Mouse (Mus musculus): ENCODE data around the gene Mindy1. TPM values are rescaled to one million over a fixed set of nuclear protein-coding genes. Genes with fewer than 3 reads are reported as not detected.

The Mindy1 gene
- polyA plus RNA-seq, 1 experiment from 2014 or later: 46.5 TPM

DNA sequence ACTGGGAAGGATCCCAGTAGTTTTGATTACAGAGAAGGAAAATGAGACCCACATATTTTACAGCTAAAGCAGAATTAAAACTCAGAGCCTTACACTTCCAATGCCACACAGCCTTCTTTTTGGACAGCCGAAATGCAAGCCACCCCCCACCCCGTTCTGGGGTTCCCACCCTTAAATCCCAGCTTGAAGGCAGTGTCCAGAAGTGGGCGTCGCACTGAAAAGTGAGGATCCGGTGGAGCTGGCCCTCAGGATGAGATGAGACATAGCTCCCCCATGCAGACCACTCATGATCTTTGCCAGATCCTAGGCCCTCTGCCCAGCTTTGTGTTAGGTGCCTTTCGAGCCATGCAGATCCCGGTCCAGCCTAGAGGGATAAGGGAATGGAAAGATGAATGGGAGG, 39.6 kb upstream of the Mindy1 start, which contains the start of gene Gm128:
Gene Gm128, minus strand, starts transcription at position 101 of the 400 bp plus-strand sequence.
- Histone ChIP-seq H3K4me2 (replicated peaks; ENCODE audit: low read depth, low read length) (no peak within 1 kb of the TSS), H3K27me3 (ENCODE audit: control insufficient read depth, insufficient read depth, low read length) (no peaks in the 10 kb centered on the region), H3K36me3 (ENCODE audit: control insufficient read depth, insufficient read depth, low read length) (0 out of 2 replicates have a peak, but pooled peaks cover 11% of the 10 kb centered on the region), H3K4me1 (replicated peaks; ENCODE audit: control insufficient read depth, insufficient read depth, low read length) (no peaks in the 10 kb centered on the region), H3K4me3 (ENCODE audit: low read depth, low read length) (no peak within 1 kb of the TSS), H3K9ac (ENCODE audit: low read depth, low read length) (no peak within 1 kb of the TSS), H3K27ac (ENCODE audit: low read depth, low read length) (no peak within 1 kb of the TSS), H3K9me3 (ENCODE audit: control insufficient read depth, low read length) (no peaks in the 10 kb centered on the region)
- DNase-seq (ENCODE audit: low spot score): no peak
- 75% methylated on average over 7 of the region's 7 CpGs for WGBS
- no peak for ATAC-seq (ENCODE audit: low FRiP score)

GRCm38 (mm10) chr3:95243086-95243485, 38.1 kb upstream of the Mindy1 start:
- H3K9ac ChIP-seq (ENCODE audit: low read depth, low read length): no peak overlapping the region
- H3K27me3 ChIP-seq (ENCODE audit: control insufficient read depth, insufficient read depth, low read length): no peaks in the 10 kb centered on the region
- no peak for ATAC-seq (ENCODE audit: low FRiP score)
- H3K4me1 ChIP-seq (replicated peaks; ENCODE audit: control insufficient read depth, insufficient read depth, low read length): no peaks in the 10 kb centered on the region
- 0 out of 2 replicates have a peak, but pooled peaks cover 2% of the 10 kb centered on the region for H3K36me3 ChIP-seq (ENCODE audit: control insufficient read depth, insufficient read depth, low read length)
- DNase-seq (ENCODE audit: low spot score): no peak
- no peak overlapping the region for H3K4me3 ChIP-seq (ENCODE audit: low read depth, low read length)
- H3K4me2 ChIP-seq (replicated peaks; ENCODE audit: low read depth, low read length): no peak overlapping the region
- H3K27ac ChIP-seq (ENCODE audit: low read depth, low read length): no peak overlapping the region
- H3K9me3 ChIP-seq (ENCODE audit: control insufficient read depth, low read length): no peaks in the 10 kb centered on the region
- WGBS: 83% methylated on average over 2 of the region's 2 CpGs

- 85% methylated on average over 5 of the region's 5 CpGs for WGBS
- Histone ChIP-seq H3K9ac (ENCODE audit: low read depth, low read length) (no peak overlapping the region), H3K36me3 (ENCODE audit: control insufficient read depth, insufficient read depth, low read length) (no peaks in the 10 kb centered on the region), H3K4me2 (replicated peaks; ENCODE audit: low read depth, low read length) (no peak overlapping the region), H3K9me3 (ENCODE audit: control insufficient read depth, low read length) (no peaks in the 10 kb centered on the region), H3K27ac (ENCODE audit: low read depth, low read length) (no peak overlapping the region), H3K27me3 (ENCODE audit: control insufficient read depth, insufficient read depth, low read length) (no peaks in the 10 kb centered on the region), H3K4me1 (replicated peaks; ENCODE audit: control insufficient read depth, insufficient read depth, low read length) (no peaks in the 10 kb centered on the region), H3K4me3 (ENCODE audit: low read depth, low read length) (no peak overlapping the region)
- ATAC-seq (ENCODE audit: low FRiP score): no peak
- DNase-seq (ENCODE audit: low spot score): no peak
These were observed 34.5 kb upstream of the Mindy1 start for GRCm38 (mm10) chr3:95246465-95247231.

DNA sequence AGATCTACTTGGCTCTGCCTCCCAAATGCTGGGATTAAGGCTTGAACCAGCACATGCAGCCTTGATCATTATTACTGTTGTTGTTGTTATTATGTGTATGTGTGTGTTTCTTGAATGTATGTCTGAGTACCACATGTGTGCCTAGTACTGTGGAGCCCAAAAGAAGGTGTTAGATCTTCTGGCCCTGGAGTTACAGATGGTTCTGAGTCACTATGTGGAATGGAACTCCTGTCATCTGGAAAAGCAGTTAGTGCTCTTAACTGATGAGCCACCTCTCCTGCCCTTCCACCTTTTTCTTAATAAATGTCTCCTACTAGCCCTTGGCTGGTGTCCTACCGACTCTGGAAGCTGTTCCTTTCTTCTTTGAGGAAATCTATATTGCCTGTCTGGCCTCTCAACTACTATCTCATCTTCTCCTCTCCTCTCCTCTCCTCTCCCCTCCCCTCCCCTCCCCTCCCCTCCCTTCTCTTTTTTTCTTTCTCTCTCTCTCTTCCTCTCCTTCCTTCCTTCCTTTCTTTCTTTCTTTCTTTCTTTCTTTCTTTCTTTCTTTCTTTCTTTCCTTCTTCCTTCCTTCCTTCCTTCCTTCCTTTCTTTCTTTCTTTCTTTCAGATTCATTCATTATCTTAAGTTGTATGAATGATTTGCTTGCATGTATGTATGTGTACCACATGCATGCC, 33.3 kb upstream of the Mindy1 start:
- Histone ChIP-seq H3K4me1 (replicated peaks; ENCODE audit: control insufficient read depth, insufficient read depth, low read length) (no peaks in the 10 kb centered on the region), H3K4me3 (ENCODE audit: low read depth, low read length) (no peak overlapping the region), H3K27me3 (ENCODE audit: control insufficient read depth, insufficient read depth, low read length) (no peaks in the 10 kb centered on the region), H3K36me3 (ENCODE audit: control insufficient read depth, insufficient read depth, low read length) (no peaks in the 10 kb centered on the region), H3K27ac (ENCODE audit: low read depth, low read length) (no peak overlapping the region), H3K4me2 (replicated peaks; ENCODE audit: low read depth, low read length) (no peak overlapping the region), H3K9me3 (ENCODE audit: control insufficient read depth, low read length) (no peaks in the 10 kb centered on the region), H3K9ac (ENCODE audit: low read depth, low read length) (no peak overlapping the region)
- no peak for DNase-seq (ENCODE audit: low spot score)
- no peak for ATAC-seq (ENCODE audit: low FRiP score)
- 67% methylated on average over 1 of the region's 1 CpGs for WGBS

DNA sequence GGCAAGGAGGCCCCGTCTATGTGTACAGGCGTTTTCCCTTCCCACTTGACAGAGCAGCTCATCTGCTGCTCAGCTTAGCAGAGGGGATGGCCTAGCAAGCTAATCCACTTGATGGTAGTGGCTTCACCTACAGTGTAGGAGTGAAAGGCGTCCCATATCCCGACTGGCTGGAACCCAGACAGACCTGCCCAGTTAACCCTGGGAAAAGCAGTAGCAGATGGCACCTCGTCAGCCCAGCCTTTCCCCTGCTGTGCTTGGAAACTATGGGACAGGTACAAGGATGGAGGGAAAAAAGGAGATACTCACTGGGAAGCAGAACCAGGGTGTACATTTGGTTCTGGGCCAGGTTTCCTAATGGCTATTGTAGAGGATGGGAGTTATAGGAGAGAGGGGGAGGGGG, 30.8 kb upstream of the Mindy1 start:
- Histone ChIP-seq H3K36me3 (ENCODE audit: control insufficient read depth, insufficient read depth, low read length) (0 out of 2 replicates have a peak, but pooled peaks cover 2% of the 10 kb centered on the region), H3K27ac (ENCODE audit: low read depth, low read length) (no peak overlapping the region), H3K27me3 (ENCODE audit: control insufficient read depth, insufficient read depth, low read length) (no peaks in the 10 kb centered on the region), H3K4me3 (ENCODE audit: low read depth, low read length) (no peak overlapping the region), H3K4me1 (replicated peaks; ENCODE audit: control insufficient read depth, insufficient read depth, low read length) (no peaks in the 10 kb centered on the region), H3K9me3 (ENCODE audit: control insufficient read depth, low read length) (no peaks in the 10 kb centered on the region), H3K4me2 (replicated peaks; ENCODE audit: low read depth, low read length) (no peak overlapping the region), H3K9ac (ENCODE audit: low read depth, low read length) (no peak overlapping the region)
- ATAC-seq (ENCODE audit: low FRiP score): no peak
- 80% methylated on average over 5 of the region's 5 CpGs for WGBS
- DNase-seq (ENCODE audit: low spot score): no peak

GRCm38 (mm10) chr3:95250783-95251424, 30.2 kb upstream of the Mindy1 start, which contains the start of gene Bnipl:
Bnipl (minus strand) TSS chr3:95251193.
- Histone ChIP-seq H3K27me3 (ENCODE audit: control insufficient read depth, insufficient read depth, low read length) (no peaks in the 10 kb centered on the region), H3K4me1 (replicated peaks; ENCODE audit: control insufficient read depth, insufficient read depth, low read length) (no peaks in the 10 kb centered on the region), H3K4me2 (replicated peaks; ENCODE audit: low read depth, low read length) (no peak within 1 kb of the TSS), H3K4me3 (ENCODE audit: low read depth, low read length) (no peak within 1 kb of the TSS), H3K9me3 (ENCODE audit: control insufficient read depth, low read length) (no peaks in the 10 kb centered on the region), H3K9ac (ENCODE audit: low read depth, low read length) (no peak within 1 kb of the TSS), H3K36me3 (ENCODE audit: control insufficient read depth, insufficient read depth, low read length) (0 out of 2 replicates have a peak, but pooled peaks cover 2% of the 10 kb centered on the region), H3K27ac (ENCODE audit: low read depth, low read length) (no peak within 1 kb of the TSS)
- 60% methylated on average over 7 of the region's 7 CpGs for WGBS
- no peak for ATAC-seq (ENCODE audit: low FRiP score)
- DNase-seq (ENCODE audit: low spot score): no peak

GRCm38 (mm10) chr3:95256931-95257330, 24.2 kb upstream of the Mindy1 start:
- H3K27me3 ChIP-seq (ENCODE audit: control insufficient read depth, insufficient read depth, low read length): no peaks in the 10 kb centered on the region
- no peak overlapping the region for H3K4me3 ChIP-seq (ENCODE audit: low read depth, low read length)
- ATAC-seq (ENCODE audit: low FRiP score): no peak
- no peak overlapping the region for H3K4me2 ChIP-seq (replicated peaks; ENCODE audit: low read depth, low read length)
- H3K27ac ChIP-seq (ENCODE audit: low read depth, low read length): no peak overlapping the region
- 0 out of 2 replicates have a peak, but pooled peaks cover 2% of the 10 kb centered on the region for H3K36me3 ChIP-seq (ENCODE audit: control insufficient read depth, insufficient read depth, low read length)
- no peak for DNase-seq (ENCODE audit: low spot score)
- H3K9me3 ChIP-seq (ENCODE audit: control insufficient read depth, low read length): no peaks in the 10 kb centered on the region
- no peaks in the 10 kb centered on the region for H3K4me1 ChIP-seq (replicated peaks; ENCODE audit: control insufficient read depth, insufficient read depth, low read length)
- H3K9ac ChIP-seq (ENCODE audit: low read depth, low read length): no peak overlapping the region
- WGBS: 83% methylated on average over 5 of the region's 5 CpGs

DNA sequence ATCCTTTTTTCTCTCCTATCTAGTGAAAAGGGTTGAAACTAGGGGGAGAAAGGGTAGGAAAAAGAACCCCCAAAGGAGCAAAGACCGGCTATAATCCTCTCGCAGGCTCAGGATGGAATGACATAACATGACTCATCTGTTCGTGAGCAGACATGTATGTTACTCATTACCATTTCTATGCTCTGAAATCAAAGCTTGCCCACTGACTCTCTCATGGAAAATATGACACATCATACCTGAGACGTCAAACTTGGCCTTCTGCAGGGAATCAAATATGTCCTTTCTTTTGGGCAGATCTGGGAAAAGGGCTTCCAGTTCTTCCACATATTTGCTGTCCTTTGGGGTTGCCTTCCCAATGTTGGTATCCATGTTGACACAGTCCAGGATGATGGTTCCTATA, 19.2 kb upstream of the Mindy1 start:
- Histone ChIP-seq H3K9me3 (ENCODE audit: control insufficient read depth, low read length) (no peaks in the 10 kb centered on the region), H3K27ac (ENCODE audit: low read depth, low read length) (no peak overlapping the region), H3K27me3 (ENCODE audit: control insufficient read depth, insufficient read depth, low read length) (no peaks in the 10 kb centered on the region), H3K4me1 (replicated peaks; ENCODE audit: control insufficient read depth, insufficient read depth, low read length) (no peaks in the 10 kb centered on the region), H3K4me2 (replicated peaks; ENCODE audit: low read depth, low read length) (no peak overlapping the region), H3K4me3 (ENCODE audit: low read depth, low read length) (no peak overlapping the region), H3K36me3 (ENCODE audit: control insufficient read depth, insufficient read depth, low read length) (peaks cover 5% of the 10 kb centered on the region; the same call in 1 of the 2 replicates), H3K9ac (ENCODE audit: low read depth, low read length) (no peak overlapping the region)
- ATAC-seq (ENCODE audit: low FRiP score) (no peak), DNase-seq (ENCODE audit: low spot score) (no peak)
- WGBS: 88% methylated on average over 4 of the region's 4 CpGs
